Mouse (Mus musculus): ENCODE data around the gene Olfr823. TPM values are rescaled to one million over a fixed set of nuclear protein-coding genes. Genes with fewer than 3 reads are reported as not detected.

Olfr823 gene
- polyA plus RNA-seq, 1 experiment from 2014 or later: not detected

Other genes starting within 250 kb of the Olfr823 start
- not detected in 2 replicates for gene Olfr814, start 235.5 kb downstream of the Olfr823 start, polyA plus RNA-seq (2014; fragmentation: Nextera tagmentation; extraction: Ambion mirVana)
- gene Olfr815, start 209.5 kb downstream of the Olfr823 start, polyA plus RNA-seq (2014; fragmentation: Nextera tagmentation; extraction: Ambion mirVana): not detected in 2 replicates
- not detected in 2 replicates for gene Olfr816, start 199.8 kb downstream of the Olfr823 start, polyA plus RNA-seq (2014; fragmentation: Nextera tagmentation; extraction: Ambion mirVana)
- gene Olfr818, start 166.3 kb downstream of the Olfr823 start, polyA plus RNA-seq (2014; fragmentation: Nextera tagmentation; extraction: Ambion mirVana): not detected in 2 replicates
- gene Olfr819, start 148.1 kb downstream of the Olfr823 start, polyA plus RNA-seq (2014; fragmentation: Nextera tagmentation; extraction: Ambion mirVana): not detected in 2 replicates
- not detected in 2 replicates for gene Olfr247, start 139.2 kb downstream of the Olfr823 start, polyA plus RNA-seq (2014; fragmentation: Nextera tagmentation; extraction: Ambion mirVana)
- not detected in 2 replicates for gene Gm10310, start 130.3 kb downstream of the Olfr823 start, polyA plus RNA-seq (2014; fragmentation: Nextera tagmentation; extraction: Ambion mirVana)
- not detected in 2 replicates for gene Olfr820, start 102.8 kb downstream of the Olfr823 start, polyA plus RNA-seq (2014; fragmentation: Nextera tagmentation; extraction: Ambion mirVana)
- gene Olfr821, start 85.0 kb downstream of the Olfr823 start, polyA plus RNA-seq (2014; fragmentation: Nextera tagmentation; extraction: Ambion mirVana): not detected in 2 replicates
- gene Olfr822, start 44.2 kb downstream of the Olfr823 start, polyA plus RNA-seq (2014; fragmentation: Nextera tagmentation; extraction: Ambion mirVana): not detected in 2 replicates
- gene Olfr824, start 14.6 kb upstream of the Olfr823 start, polyA plus RNA-seq (2014; fragmentation: Nextera tagmentation; extraction: Ambion mirVana): not detected in 2 replicates
- not detected in 2 replicates for gene Olfr825, start 51.4 kb upstream of the Olfr823 start, polyA plus RNA-seq (2014; fragmentation: Nextera tagmentation; extraction: Ambion mirVana)
- gene Olfr826, start 68.8 kb upstream of the Olfr823 start, polyA plus RNA-seq (2014; fragmentation: Nextera tagmentation; extraction: Ambion mirVana): not detected in 2 replicates
- gene Olfr827, start 99.0 kb upstream of the Olfr823 start, polyA plus RNA-seq (2014; fragmentation: Nextera tagmentation; extraction: Ambion mirVana): not detected in 2 replicates
- gene Neurod4, start 164.9 kb upstream of the Olfr823 start, polyA plus RNA-seq (2014; fragmentation: Nextera tagmentation; extraction: Ambion mirVana): not detected in 2 replicates
- 0.17 and 0.23 TPM in 2 replicates for gene Tespa1, start 207.5 kb upstream of the Olfr823 start, polyA plus RNA-seq (2014; fragmentation: Nextera tagmentation; extraction: Ambion mirVana)

All from limb, embryonic 11.5 days (tissue).